Mouse (Mus musculus): ENCODE measurements around the gene Scamp2. TPM values are rescaled to one million over a fixed set of nuclear protein-coding genes. Genes with fewer than 3 reads are reported as not detected.

Scamp2 gene
- polyA plus RNA-seq, 1 experiment from 2014 or later: 92.3 TPM

GRCm38 (mm10) chr9:57562896-57563372 is 2.2 kb downstream of the Scamp2 start:
- Histone ChIP-seq H3K4me1 (replicated peaks; ENCODE audit: control insufficient read depth, insufficient read depth, low read length) (peaks cover 18% of the 10 kb centered on the region), H3K4me2 (replicated peaks; ENCODE audit: low read depth) (peak overlapping the region; percentile 64), H3K27me3 (replicated peaks; ENCODE audit: control insufficient read depth, insufficient read depth, low read length) (no peaks in the 10 kb centered on the region), H3K9ac (ENCODE audit: low read depth, low read length) (no peak overlapping the region), H3K27ac (ENCODE audit: low read depth, low read length) (peak overlapping the region; percentile 74; the same call in 1 of the 2 replicates), H3K4me3 (ENCODE audit: low read depth, low read length) (no peak overlapping the region), H3K9me3 (ENCODE audit: control insufficient read depth) (no peaks in the 10 kb centered on the region), H3K36me3 (ENCODE audit: control insufficient read depth, insufficient read depth) (peaks cover 2% of the 10 kb centered on the region; the same call in 1 of the 2 replicates)
- peak; percentile 62 for ATAC-seq
- TF ChIP-seq CTCF (IDR thresholded peaks at IDR 0.05; ENCODE audit: low read depth): peak; percentile 22; the same call in 1 of the 2 replicates
- WGBS: 23% methylated on average over 4 of the region's 4 CpGs

- Histone ChIP-seq H3K9me3 (ENCODE audit: control insufficient read depth) (no peaks in the 10 kb centered on the region), H3K27me3 (replicated peaks; ENCODE audit: control insufficient read depth, insufficient read depth, low read length) (no peaks in the 10 kb centered on the region), H3K4me3 (ENCODE audit: low read depth, low read length) (no peak overlapping the region), H3K27ac (ENCODE audit: low read depth, low read length) (0 out of 2 replicates have a peak overlapping the region, but pooled peaks have one; percentile 50), H3K9ac (ENCODE audit: low read depth, low read length) (no peak overlapping the region), H3K4me2 (replicated peaks; ENCODE audit: low read depth) (no peak overlapping the region), H3K4me1 (replicated peaks; ENCODE audit: control insufficient read depth, insufficient read depth, low read length) (peaks cover 18% of the 10 kb centered on the region), H3K36me3 (ENCODE audit: control insufficient read depth, insufficient read depth) (peaks cover 18% of the 10 kb centered on the region)
- WGBS: 78% methylated on average over 6 of the region's 6 CpGs
- ATAC-seq: no peak
- TF ChIP-seq CTCF (IDR thresholded peaks at IDR 0.05; ENCODE audit: low read depth): no peak
Measured at GRCm38 (mm10) chr9:57564609-57565008, 3.9 kb downstream of the Scamp2 start.

- H3K9ac ChIP-seq (ENCODE audit: low read depth, low read length): no peak overlapping the region
- H3K36me3 ChIP-seq (ENCODE audit: control insufficient read depth, insufficient read depth): peaks cover 25% of the 10 kb centered on the region
- H3K4me3 ChIP-seq (ENCODE audit: low read depth, low read length): no peak overlapping the region
- H3K4me2 ChIP-seq (replicated peaks; ENCODE audit: low read depth): peak overlapping the region; percentile 13; the same call in 1 of the 2 replicates
- no peak for TF ChIP-seq CTCF (IDR thresholded peaks at IDR 0.05; ENCODE audit: low read depth)
- H3K27ac ChIP-seq (ENCODE audit: low read depth, low read length): peak overlapping the region; percentile 50; the same call in 1 of the 2 replicates
- H3K27me3 ChIP-seq (replicated peaks; ENCODE audit: control insufficient read depth, insufficient read depth, low read length): no peaks in the 10 kb centered on the region
- 31% methylated on average over 10 of the region's 10 CpGs for WGBS
- no peak for ATAC-seq
- H3K9me3 ChIP-seq (ENCODE audit: control insufficient read depth): no peaks in the 10 kb centered on the region
- H3K4me1 ChIP-seq (replicated peaks; ENCODE audit: control insufficient read depth, insufficient read depth, low read length): peaks cover 13% of the 10 kb centered on the region
Measured at GRCm38 (mm10) chr9:57565741-57566221, 5.0 kb downstream of the Scamp2 start.

- H3K4me1 ChIP-seq (replicated peaks; ENCODE audit: control insufficient read depth, insufficient read depth, low read length): peaks cover 13% of the 10 kb centered on the region
- no peak overlapping the region for H3K4me3 ChIP-seq (ENCODE audit: low read depth, low read length)
- no peak overlapping the region for H3K4me2 ChIP-seq (replicated peaks; ENCODE audit: low read depth)
- peak; percentile 85 for TF ChIP-seq CTCF (IDR thresholded peaks at IDR 0.05; ENCODE audit: low read depth)
- H3K9ac ChIP-seq (ENCODE audit: low read depth, low read length): no peak overlapping the region
- H3K36me3 ChIP-seq (ENCODE audit: control insufficient read depth, insufficient read depth): peaks cover 28% of the 10 kb centered on the region
- H3K27me3 ChIP-seq (replicated peaks; ENCODE audit: control insufficient read depth, insufficient read depth, low read length): no peaks in the 10 kb centered on the region
- no peak overlapping the region for H3K27ac ChIP-seq (ENCODE audit: low read depth, low read length)
- ATAC-seq: peak; percentile 46; the same call in 1 of the 2 replicates
- WGBS: 42% methylated on average over 8 of the region's 8 CpGs
- H3K9me3 ChIP-seq (ENCODE audit: control insufficient read depth): no peaks in the 10 kb centered on the region
Measured at GRCm38 (mm10) chr9:57566846-57567245, 6.1 kb downstream of the Scamp2 start.

- 92% methylated on average over 6 of the region's 6 CpGs for whole genome bisulfite sequencing
- Histone ChIP-seq H3K4me3 (ENCODE audit: low read depth, low read length) (no peak overlapping the region), H3K9me3 (ENCODE audit: control insufficient read depth) (no peaks in the 10 kb centered on the region), H3K4me2 (replicated peaks; ENCODE audit: low read depth) (no peak overlapping the region), H3K9ac (ENCODE audit: low read depth, low read length) (no peak overlapping the region), H3K27ac (ENCODE audit: low read depth, low read length) (no peak overlapping the region; the same call in 1 of the 2 replicates), H3K27me3 (replicated peaks; ENCODE audit: control insufficient read depth, insufficient read depth, low read length) (no peaks in the 10 kb centered on the region), H3K4me1 (replicated peaks; ENCODE audit: control insufficient read depth, insufficient read depth, low read length) (peaks cover 4% of the 10 kb centered on the region; the same call in 1 of the 2 replicates), H3K36me3 (ENCODE audit: control insufficient read depth, insufficient read depth) (peaks cover 41% of the 10 kb centered on the region)
- no peak for TF ChIP-seq CTCF (IDR thresholded peaks at IDR 0.05; ENCODE audit: low read depth)
- no peak for ATAC-seq
Measured at GRCm38 (mm10) chr9:57568500-57568899, 7.8 kb downstream of the Scamp2 start.

- no peaks in the 10 kb centered on the region for H3K27me3 ChIP-seq (replicated peaks; ENCODE audit: control insufficient read depth, insufficient read depth, low read length)
- H3K27ac ChIP-seq (ENCODE audit: low read depth, low read length): no peak overlapping the region
- peaks cover 47% of the 10 kb centered on the region for H3K36me3 ChIP-seq (ENCODE audit: control insufficient read depth, insufficient read depth)
- no peak for TF ChIP-seq CTCF (IDR thresholded peaks at IDR 0.05; ENCODE audit: low read depth)
- no peak for ATAC-seq
- no peaks in the 10 kb centered on the region for H3K9me3 ChIP-seq (ENCODE audit: control insufficient read depth)
- no peaks in the 10 kb centered on the region for H3K4me1 ChIP-seq (replicated peaks; ENCODE audit: control insufficient read depth, insufficient read depth, low read length)
- no peak overlapping the region for H3K4me2 ChIP-seq (replicated peaks; ENCODE audit: low read depth)
- H3K9ac ChIP-seq (ENCODE audit: low read depth, low read length): no peak overlapping the region
- no peak overlapping the region for H3K4me3 ChIP-seq (ENCODE audit: low read depth, low read length)
Measured at GRCm38 (mm10) chr9:57574397-57574796, 13.7 kb downstream of the Scamp2 start.

Measured in intestine, postnatal 0 days (tissue).